In genomic region chr9:22532810-22533447, GRCm38 (mm10) we compare ENCODE assay signal across 8 mouse cellular contexts. TPM values are rescaled to one million over a fixed set of nuclear protein-coding genes. Genes with fewer than 3 reads are reported as not detected.
DNase-seq lines count a peak whose midpoint lies in the region; ATAC-seq and TF ChIP-seq lines count a peak whose summit lies in the region.

No protein-coding gene starts in this region.

- intact Hi-C loops in gastrocnemius, adult 2 months (cut with DNase I): no loop called here

- H3K4me1 ChIP-seq in kidney, postnatal 0 days (replicated peaks; ENCODE audit: insufficient read depth, low read length): no peaks in the 10 kb centered on the region
- H3K4me1 ChIP-seq in limb, embryonic 14.5 days (ENCODE audit: control insufficient read depth, insufficient read depth, low read length): peaks cover 2% of the 10 kb centered on the region; the same call in 1 of the 2 replicates
- no peaks in the 10 kb centered on the region for H3K4me1 ChIP-seq in neural tube, embryonic 14.5 days (ENCODE audit: control insufficient read depth, insufficient read depth, low read length)

- H3K9ac ChIP-seq in kidney, postnatal 0 days (ENCODE audit: low read depth, low read length): no peak overlapping the region
- no peak overlapping the region for H3K9ac ChIP-seq in limb, embryonic 14.5 days (ENCODE audit: low read depth, low read length, severe bottlenecking)
- H3K9ac ChIP-seq in neural tube, embryonic 14.5 days (replicated peaks; ENCODE audit: low read depth, low read length): no peak overlapping the region

- H3K27ac ChIP-seq in gastrocnemius, adult 2 months: no peak overlapping the region
- no peak overlapping the region for H3K27ac ChIP-seq in kidney, postnatal 0 days
- H3K27ac ChIP-seq in limb, embryonic 14.5 days (replicated peaks; ENCODE audit: low read depth, low read length): no peak overlapping the region
- H3K27ac ChIP-seq in neural tube, embryonic 14.5 days (ENCODE audit: low read depth, low read length): no peak overlapping the region

- no peaks in the 10 kb centered on the region for H3K9me3 ChIP-seq in kidney, postnatal 0 days (replicated peaks; ENCODE audit: low read length)
- H3K9me3 ChIP-seq in limb, embryonic 14.5 days (ENCODE audit: control insufficient read depth, low read length): no peaks in the 10 kb centered on the region
- H3K9me3 ChIP-seq in neural tube, embryonic 14.5 days (ENCODE audit: control insufficient read depth, low read length): no peaks in the 10 kb centered on the region

- peak; percentile 43 for TF ChIP-seq CTCF in gastrocnemius, adult 2 months (IDR thresholded peaks at IDR 0.05)
- peak; percentile 75 for TF ChIP-seq CTCF in kidney, postnatal 0 days (IDR thresholded peaks at IDR 0.05; ENCODE audit: low read depth)

- no peak for DNase-seq in gastrocnemius, adult 2 months
- DNase-seq in gastrocnemius, postnatal 25 days: no peak
- peak; percentile 37 for DNase-seq in brain, embryonic 18.5 days (ENCODE audit: low read depth, low spot score)
- DNase-seq in forelimb bud, embryonic 11.5 days (ENCODE audit: low read depth, low spot score): peak; percentile 66
- peak; percentile 85 for DNase-seq in kidney, postnatal 0 days (ENCODE audit: low spot score)
- peak; percentile 87 for DNase-seq in limb, embryonic 14.5 days (ENCODE audit: low spot score)
- DNase-seq in spleen, postnatal 4 days (ENCODE audit: low spot score in 2 of 2): no peak

- H3K4me2 ChIP-seq in kidney, postnatal 0 days (ENCODE audit: low read length): no peak overlapping the region
- H3K4me2 ChIP-seq in limb, embryonic 14.5 days (replicated peaks; ENCODE audit: low read depth, low read length, severe bottlenecking): no peak overlapping the region
- no peak overlapping the region for H3K4me2 ChIP-seq in neural tube, embryonic 14.5 days (ENCODE audit: low read depth, low read length)

- no peak overlapping the region for H3K4me3 ChIP-seq in gastrocnemius, adult 2 months
- H3K4me3 ChIP-seq in kidney, postnatal 0 days (replicated peaks; ENCODE audit: low read depth, low read length): no peak overlapping the region
- H3K4me3 ChIP-seq in limb, embryonic 14.5 days (replicated peaks; ENCODE audit: low read length): no peak overlapping the region
- no peak overlapping the region for H3K4me3 ChIP-seq in neural tube, embryonic 14.5 days (ENCODE audit: low read depth, low read length)

- no peaks in the 10 kb centered on the region for H3K27me3 ChIP-seq in kidney, postnatal 0 days (ENCODE audit: insufficient read depth, low read length)
- H3K27me3 ChIP-seq in limb, embryonic 14.5 days (ENCODE audit: control insufficient read depth, insufficient read depth, low read length): no peaks in the 10 kb centered on the region
- no peaks in the 10 kb centered on the region for H3K27me3 ChIP-seq in neural tube, embryonic 14.5 days (ENCODE audit: control insufficient read depth, insufficient read depth, low read length)

- H3K36me3 ChIP-seq in kidney, postnatal 0 days (ENCODE audit: insufficient read depth, low read length): no peaks in the 10 kb centered on the region
- no peaks in the 10 kb centered on the region for H3K36me3 ChIP-seq in limb, embryonic 14.5 days (ENCODE audit: control insufficient read depth, insufficient read depth, low read length)
- no peaks in the 10 kb centered on the region for H3K36me3 ChIP-seq in neural tube, embryonic 14.5 days (ENCODE audit: control insufficient read depth, insufficient read depth, low read length)

- no peak for TF ChIP-seq POLR2A in limb, embryonic 14.5 days (IDR thresholded peaks at IDR 0.05; ENCODE audit: borderline replicate concordance, extremely low read depth, insufficient read depth, insufficient read length)

- 49% methylated on average over 9 of the region's 9 CpGs for WGBS in kidney, postnatal 0 days
- WGBS in limb, embryonic 14.5 days: 48% methylated on average over 9 of the region's 9 CpGs
- 52% methylated on average over 9 of the region's 9 CpGs for WGBS in neural tube, embryonic 14.5 days

- peak; percentile 65; the same call in 1 of the 2 replicates for ATAC-seq in kidney, postnatal 0 days (replicated peaks; ENCODE audit: low FRiP score, low read depth)
- ATAC-seq in limb, embryonic 14.5 days (ENCODE audit: low FRiP score, low read depth): peak; percentile 68; the same call in 1 of the 2 replicates
- ATAC-seq in neural tube, embryonic 14.5 days (ENCODE audit: low read depth): peak; percentile 92; the same call in 1 of the 2 replicates

RNA-seq across cellular contexts. Expression of gene Bbs9, which starts 57.4 kb away (rescaled TPM):
- total RNA-seq in gastrocnemius, adult 2 months (2021): 10 to 100 TPM in 1 of 2 experiments, 1 to 10 TPM in 1; 9.5 to 11.5 TPM
- total RNA-seq in gastrocnemius, postnatal 25 days (2021): 1 to 10 TPM; 7.3 to 7.8 TPM
- polyA plus RNA-seq in kidney, postnatal 0 days (2015; fragmentation: Nextera tagmentation; extraction: Ambion mirVana): 10.0 and 10.1 TPM in 2 replicates
- polyA plus RNA-seq in limb, embryonic 14.5 days (2012; rRNA removed): 15.7 and 16.6 TPM in 2 replicates
- 12.7 and 14.7 TPM in 2 replicates for polyA plus RNA-seq in limb, embryonic 14.5 days (2014; fragmentation: Nextera tagmentation; extraction: Ambion mirVana)
- polyA plus RNA-seq in neural tube, embryonic 14.5 days (2014; fragmentation: Nextera tagmentation; extraction: Ambion mirVana): 19.1 and 19.4 TPM in 2 replicates

Comparison
In these comparisons a context has a peak if more than half of its experiments do, and no peak if none do; other contexts are left out.
1. DNase-seq: peak in brain, embryonic 18.5 days (single experiment), forelimb bud, embryonic 11.5 days (single experiment), kidney, postnatal 0 days (single experiment) and limb, embryonic 14.5 days (single experiment); none in gastrocnemius, adult 2 months (single experiment), gastrocnemius, postnatal 25 days (single experiment) and spleen, postnatal 4 days (0 of 2).
2. Peak in every context shown above with its lines, with median percentiles within 50 percentile points of each other: ATAC-seq.